Mouse (Mus musculus) hindbrain, embryonic 15.5 days (tissue): ENCODE data around the gene Gpr19. TPM values are rescaled to one million over a fixed set of nuclear protein-coding genes. Genes with fewer than 3 reads are reported as not detected.
A peak's percentile ranks its signal among the peaks of the same experiment; 100 is the strongest.

Experiments used
- ATAC-seq: fragments of 200-750 bp; cut with Nextera tagmentation; 2 replicates; pipeline ENCODE4 v1.8.0; 2017; ENCODE audit warnings: low read depth, moderate number of reproducible peaks, moderate TSS enrichment; ENCODE audit not compliant: low FRiP score
- H3K27ac ChIP-seq: fragments of 300-500 bp; sonication (generic); replicated peaks from 2 replicates; pipeline ENCODE4 v1.5.1; 2015; ENCODE audit warnings: mild to moderate bottlenecking, inconsistent platforms
- H3K27me3 ChIP-seq: fragments of 300-500 bp; sonication (generic); 2 replicates; pipeline ENCODE4 v1.6.1; 2015; ENCODE audit warnings: control low read depth, inconsistent platforms
- H3K36me3 ChIP-seq: fragments of 300-500 bp; sonication (generic); 2 replicates; pipeline ENCODE4 v1.6.1; 2015; ENCODE audit warnings: control low read depth, inconsistent platforms
- H3K4me1 ChIP-seq: fragments of 300-500 bp; sonication (generic); replicated peaks from 2 replicates; pipeline ENCODE4 v1.6.1; 2015; ENCODE audit warnings: control low read depth, inconsistent platforms
- H3K4me2 ChIP-seq: fragments of 300-500 bp; sonication (generic); 2 replicates; pipeline ENCODE4 v1.6.1; 2015; ENCODE audit warnings: moderate library complexity, mild to moderate bottlenecking, inconsistent platforms
- H3K4me3 ChIP-seq: fragments of 300-500 bp; sonication (generic); 2 replicates; pipeline ENCODE4 v1.5.1; 2015; ENCODE audit warnings: mild to moderate bottlenecking, inconsistent platforms
- H3K9ac ChIP-seq: fragments of 300-500 bp; sonication (generic); 2 replicates; pipeline ENCODE4 v1.6.1; 2015; ENCODE audit warnings: inconsistent platforms
- H3K9me3 ChIP-seq: fragments of 300-500 bp; sonication (generic); 2 replicates; pipeline ENCODE4 v1.6.1; 2016; ENCODE audit warnings: control low read depth, inconsistent platforms
- WGBS: fragments of 180-500 bp; shearing (Covaris S2); methylation state at CpG from one replicate; pipeline ENCODE4 v1.1.7; 2015; 5-methylcytosine and 5-hydroxymethylcytosine counted together
- polyA plus RNA-seq: library from polyadenylated mRNA; unstranded; fragments of >200 nt; fragmentation: Nextera tagmentation; extraction: Ambion mirVana; gene quantifications from 2 replicates; pipeline ENCODE4 v1.2.1, GENCODE M21; 2015

Gene Gpr19
- polyA plus RNA-seq, 1 experiment from 2014 or later = 34.3 TPM

GRCm38 (mm10) chr6:134834585-134835251 lies 63.7 kb downstream of the Gpr19 start:
- Histone ChIP-seq H3K27me3 (no peaks in the 10 kb centered on the region), H3K4me2 (no peak overlapping the region), H3K36me3 (0 out of 2 replicates have a peak, but pooled peaks cover 2% of the 10 kb centered on the region), H3K9me3 (no peaks in the 10 kb centered on the region), H3K4me1 (peaks cover 11% of the 10 kb centered on the region; the same call in 1 of the 2 replicates), H3K27ac (no peak overlapping the region), H3K9ac (no peak overlapping the region), H3K4me3 (no peak overlapping the region)
- 83% methylated on average over 9 of the region's 9 CpGs for WGBS
- ATAC-seq = no peak

- Histone ChIP-seq H3K4me1 (peaks cover 21% of the 10 kb centered on the region), H3K4me2 (peak overlapping the region; percentile 82), H3K9ac (peak overlapping the region; percentile 54), H3K9me3 (no peaks in the 10 kb centered on the region), H3K27me3 (no peaks in the 10 kb centered on the region), H3K27ac (peak overlapping the region; percentile 86), H3K36me3 (no peaks in the 10 kb centered on the region), H3K4me3 (peak overlapping the region; percentile 55)
- 4% methylated on average over 10 of the region's 10 CpGs for WGBS
- ATAC-seq = no peak
Observed at GRCm38 (mm10) chr6:134830776-134831175, 67.6 kb downstream of the Gpr19 start.

- Histone ChIP-seq H3K9me3 (no peaks in the 10 kb centered on the region), H3K9ac (peak within 1 kb of the TSS; percentile 55), H3K27me3 (no peaks in the 10 kb centered on the region), H3K4me1 (peaks cover 21% of the 10 kb centered on the region), H3K36me3 (no peaks in the 10 kb centered on the region), H3K4me3 (peak within 1 kb of the TSS; percentile 55), H3K27ac (peak within 1 kb of the TSS; percentile 86), H3K4me2 (peak within 1 kb of the TSS; percentile 82)
- peak; percentile 97 for ATAC-seq
- WGBS = under 1% methylated on average over 55 of the region's 58 CpGs
Observed at GRCm38 (mm10) chr6:134829786-134830700, 68.3 kb downstream of the Gpr19 start, which contains the start of gene Crebl2. Gene Crebl2 (plus strand): TSS chr6:134830154.

- 67% methylated on average over 10 of the region's 10 CpGs for WGBS
- no peak for ATAC-seq
Observed at GRCm38 (mm10) chr6:134822844-134823243, 75.5 kb downstream of the Gpr19 start.

GRCm38 (mm10) chr6:134820411-134820810 lies 78.0 kb downstream of the Gpr19 start:
- 36% methylated on average over 6 of the region's 6 CpGs for WGBS
- no peaks in the 10 kb centered on the region for H3K4me1 ChIP-seq
- no peaks in the 10 kb centered on the region for H3K9me3 ChIP-seq
- no peak overlapping the region for H3K4me3 ChIP-seq
- ATAC-seq = no peak
- no peak overlapping the region for H3K27ac ChIP-seq
- no peaks in the 10 kb centered on the region for H3K27me3 ChIP-seq
- no peak overlapping the region for H3K9ac ChIP-seq
- no peaks in the 10 kb centered on the region for H3K36me3 ChIP-seq
- H3K4me2 ChIP-seq = no peak overlapping the region

More at GRCm38 (mm10) chr6:134822844-134823243, 75.5 kb downstream of the Gpr19 start:
- no peak overlapping the region for H3K9ac ChIP-seq
- H3K9me3 ChIP-seq = no peaks in the 10 kb centered on the region
- H3K4me1 ChIP-seq = no peaks in the 10 kb centered on the region
- H3K4me2 ChIP-seq = no peak overlapping the region
- no peak overlapping the region for H3K27ac ChIP-seq
- no peak overlapping the region for H3K4me3 ChIP-seq
- no peaks in the 10 kb centered on the region for H3K36me3 ChIP-seq
- no peaks in the 10 kb centered on the region for H3K27me3 ChIP-seq

GRCm38 (mm10) chr6:134819741-134820140 lies 78.6 kb downstream of the Gpr19 start:
- 48% methylated on average over 5 of the region's 5 CpGs for WGBS
- no peak for ATAC-seq

More at GRCm38 (mm10) chr6:134819741-134820140, 78.6 kb downstream of the Gpr19 start:
- Histone ChIP-seq H3K27me3 (no peaks in the 10 kb centered on the region), H3K36me3 (no peaks in the 10 kb centered on the region), H3K4me1 (no peaks in the 10 kb centered on the region), H3K9me3 (no peaks in the 10 kb centered on the region), H3K9ac (no peak overlapping the region), H3K4me3 (no peak overlapping the region), H3K4me2 (no peak overlapping the region), H3K27ac (no peak overlapping the region)

Other genes starting within 250 kb of the Gpr19 start
- 5.5 and 5.7 TPM in 2 replicates for gene Dusp16, start 106.0 kb downstream of the Gpr19 start, polyA plus RNA-seq
- 3.4 and 4.2 TPM in 2 replicates for gene Crebl2, start 68.4 kb downstream of the Gpr19 start, polyA plus RNA-seq
- 17.0 and 21.8 TPM in 2 replicates for gene Cdkn1b, start 21.8 kb upstream of the Gpr19 start, polyA plus RNA-seq
- gene Apold1, start 83.1 kb upstream of the Gpr19 start, polyA plus RNA-seq = 3.6 and 4.1 TPM in 2 replicates
- 70.5 and 76.2 TPM in 2 replicates for gene Ddx47, start 113.0 kb upstream of the Gpr19 start, polyA plus RNA-seq
- 0.34 and 0.64 TPM in 2 replicates for gene Gprc5a, start 167.1 kb upstream of the Gpr19 start, polyA plus RNA-seq
- gene Gprc5d, start 219.7 kb upstream of the Gpr19 start, polyA plus RNA-seq = not detected in 2 replicates